Mouse (Mus musculus): ENCODE data around the gene Trmt13. TPM values are rescaled to one million over a fixed set of nuclear protein-coding genes. Genes with fewer than 3 reads are reported as not detected.

Trmt13 gene
- polyA plus RNA-seq, 1 experiment from 2014 or later: 25.4 TPM

DNA sequence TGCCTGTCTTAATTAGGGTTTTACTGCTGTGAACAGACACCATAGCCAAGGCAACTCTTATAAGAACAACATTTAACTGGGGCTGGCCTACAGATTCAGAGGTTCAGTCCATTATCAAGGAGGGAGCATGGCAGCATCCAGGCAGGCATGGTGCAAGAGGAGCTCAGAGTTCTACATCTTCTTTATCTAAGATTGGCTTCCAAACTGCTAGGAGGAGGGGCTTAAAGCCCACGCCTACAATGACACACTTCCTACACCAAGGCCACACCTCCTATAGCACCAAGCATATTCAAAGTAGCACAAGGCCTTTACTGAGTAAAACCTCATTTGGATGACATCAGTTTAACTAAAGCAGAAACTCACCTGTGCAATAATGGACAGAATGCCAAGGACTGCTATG, 25.6 kb upstream of the Trmt13 start:
- no peak for ATAC-seq (replicated peaks; ENCODE audit: insufficient number of reproducible peaks, low FRiP score, low TSS enrichment, low read depth)
- Histone ChIP-seq H3K27ac (replicated peaks; ENCODE audit: low read depth, low read length) (no peak overlapping the region), H3K4me2 (ENCODE audit: low read depth, low read length) (no peak overlapping the region), H3K4me3 (ENCODE audit: low read depth, low read length) (no peak overlapping the region), H3K9me3 (replicated peaks; ENCODE audit: control insufficient read depth, low read length) (no peaks in the 10 kb centered on the region), H3K4me1 (ENCODE audit: control insufficient read depth, insufficient read depth, low read length) (no peaks in the 10 kb centered on the region), H3K36me3 (replicated peaks; ENCODE audit: control insufficient read depth, insufficient read depth, low read depth, low read length) (peaks cover 6% of the 10 kb centered on the region), H3K9ac (replicated peaks; ENCODE audit: low read length) (no peak overlapping the region), H3K27me3 (ENCODE audit: control insufficient read depth, insufficient read depth, low read length) (no peaks in the 10 kb centered on the region)
- DNase-seq (ENCODE audit: low spot score): no peak
- WGBS: 91% methylated on average over 1 of the region's 1 CpGs

DNA sequence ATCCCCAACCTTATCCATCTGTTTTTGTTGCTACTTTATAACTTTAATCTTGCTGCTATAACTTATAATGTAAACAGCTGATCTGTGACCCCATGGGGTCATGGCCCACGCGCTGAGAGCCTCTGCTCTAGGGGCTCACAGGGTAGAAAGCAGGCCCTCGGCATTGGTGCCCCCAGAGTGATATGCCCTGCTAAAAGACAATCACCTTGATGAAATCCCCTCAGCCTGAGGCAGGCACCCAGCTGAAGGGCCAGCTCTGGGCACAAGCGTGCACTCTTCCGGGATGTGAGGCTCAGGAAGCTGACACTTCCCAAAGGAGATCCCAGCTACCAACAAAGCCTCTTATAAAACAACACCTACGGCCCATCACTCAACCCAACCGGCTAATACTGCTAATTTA, 24.2 kb upstream of the Trmt13 start:
- no peak overlapping the region for H3K27ac ChIP-seq (replicated peaks; ENCODE audit: low read depth, low read length)
- H3K4me2 ChIP-seq (ENCODE audit: low read depth, low read length): no peak overlapping the region
- H3K36me3 ChIP-seq (replicated peaks; ENCODE audit: control insufficient read depth, insufficient read depth, low read depth, low read length): peaks cover 6% of the 10 kb centered on the region
- no peaks in the 10 kb centered on the region for H3K9me3 ChIP-seq (replicated peaks; ENCODE audit: control insufficient read depth, low read length)
- WGBS: 92% methylated on average over 7 of the region's 7 CpGs
- ATAC-seq (replicated peaks; ENCODE audit: insufficient number of reproducible peaks, low FRiP score, low TSS enrichment, low read depth) (no peak), DNase-seq (ENCODE audit: low spot score) (no peak)
- H3K27me3 ChIP-seq (ENCODE audit: control insufficient read depth, insufficient read depth, low read length): no peaks in the 10 kb centered on the region
- no peak overlapping the region for H3K4me3 ChIP-seq (ENCODE audit: low read depth, low read length)
- H3K4me1 ChIP-seq (ENCODE audit: control insufficient read depth, insufficient read depth, low read length): no peaks in the 10 kb centered on the region
- H3K9ac ChIP-seq (replicated peaks; ENCODE audit: low read length): no peak overlapping the region

DNA sequence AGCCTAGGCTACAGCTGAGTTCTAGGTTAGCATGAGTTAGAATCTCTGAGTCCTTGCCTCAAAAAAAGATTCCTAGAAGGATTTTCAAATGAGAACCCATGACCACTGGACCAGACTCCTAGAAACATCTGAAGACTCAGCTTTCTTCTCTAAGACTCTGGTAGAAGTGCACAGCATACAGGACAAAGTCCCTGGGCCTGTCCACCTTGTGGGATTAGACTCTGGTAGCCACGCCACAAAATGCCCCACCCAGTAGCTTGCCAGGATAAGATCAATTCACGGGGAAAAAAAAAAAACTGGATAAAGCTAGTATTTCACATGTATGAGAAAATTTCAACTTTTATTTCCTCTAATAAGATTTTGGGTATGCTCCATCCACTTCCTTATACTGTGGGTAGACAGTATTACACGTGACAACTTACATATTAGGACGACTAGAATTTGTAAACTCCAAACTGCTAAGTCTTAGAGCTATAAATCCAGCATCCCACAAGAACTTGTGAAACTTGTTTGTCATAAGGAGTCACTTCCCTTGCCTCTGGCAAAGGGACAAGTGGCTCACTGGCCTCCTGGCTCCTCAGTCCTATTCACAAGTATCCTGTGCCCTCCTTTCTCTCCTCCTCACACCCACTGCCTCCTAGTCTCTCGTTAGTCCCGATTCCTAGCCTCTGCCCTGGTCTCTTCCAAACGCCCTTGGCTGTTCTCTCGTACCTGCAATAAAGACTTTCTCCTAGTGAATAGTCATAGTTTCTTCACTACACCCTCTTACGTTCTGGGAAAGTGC, 23.5 kb upstream of the Trmt13 start:
- Histone ChIP-seq H3K4me1 (ENCODE audit: control insufficient read depth, insufficient read depth, low read length) (no peaks in the 10 kb centered on the region), H3K27me3 (ENCODE audit: control insufficient read depth, insufficient read depth, low read length) (no peaks in the 10 kb centered on the region), H3K36me3 (replicated peaks; ENCODE audit: control insufficient read depth, insufficient read depth, low read depth, low read length) (peaks cover 6% of the 10 kb centered on the region), H3K27ac (replicated peaks; ENCODE audit: low read depth, low read length) (no peak overlapping the region), H3K9ac (replicated peaks; ENCODE audit: low read length) (no peak overlapping the region), H3K9me3 (replicated peaks; ENCODE audit: control insufficient read depth, low read length) (no peaks in the 10 kb centered on the region), H3K4me2 (ENCODE audit: low read depth, low read length) (no peak overlapping the region), H3K4me3 (ENCODE audit: low read depth, low read length) (no peak overlapping the region)
- ATAC-seq (replicated peaks; ENCODE audit: insufficient number of reproducible peaks, low FRiP score, low TSS enrichment, low read depth): no peak
- DNase-seq (ENCODE audit: low spot score): no peak
- 89% methylated on average over 9 of the region's 9 CpGs for WGBS

DNA sequence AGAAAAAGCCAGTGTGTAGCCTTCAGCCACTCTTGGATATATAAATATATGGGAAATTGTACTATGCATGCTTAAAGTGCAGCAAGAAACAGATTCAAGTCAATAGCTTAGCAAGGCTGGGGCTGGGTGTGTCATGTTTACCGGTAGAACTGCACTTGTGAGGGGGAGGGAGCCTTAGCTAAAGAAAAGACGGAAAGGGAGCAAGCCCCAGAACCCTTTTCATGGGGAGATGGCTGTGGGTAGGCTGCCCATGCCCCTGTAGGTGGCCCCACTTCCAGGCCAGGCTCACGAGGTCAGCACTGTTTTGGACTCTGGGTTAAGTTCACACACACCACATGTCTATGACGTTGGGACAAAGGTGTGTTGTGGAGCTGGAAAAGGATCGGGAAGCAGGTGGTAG, 21.4 kb upstream of the Trmt13 start:
- no peak overlapping the region for H3K9ac ChIP-seq (replicated peaks; ENCODE audit: low read length)
- H3K27ac ChIP-seq (replicated peaks; ENCODE audit: low read depth, low read length): no peak overlapping the region
- ATAC-seq (replicated peaks; ENCODE audit: insufficient number of reproducible peaks, low FRiP score, low TSS enrichment, low read depth): no peak
- H3K4me1 ChIP-seq (ENCODE audit: control insufficient read depth, insufficient read depth, low read length): no peaks in the 10 kb centered on the region
- no peak for DNase-seq (ENCODE audit: low spot score)
- H3K4me2 ChIP-seq (ENCODE audit: low read depth, low read length): no peak overlapping the region
- H3K36me3 ChIP-seq (replicated peaks; ENCODE audit: control insufficient read depth, insufficient read depth, low read depth, low read length): peaks cover 3% of the 10 kb centered on the region
- no peak overlapping the region for H3K4me3 ChIP-seq (ENCODE audit: low read depth, low read length)
- WGBS: 76% methylated on average over 5 of the region's 5 CpGs
- H3K9me3 ChIP-seq (replicated peaks; ENCODE audit: control insufficient read depth, low read length): no peaks in the 10 kb centered on the region
- no peaks in the 10 kb centered on the region for H3K27me3 ChIP-seq (ENCODE audit: control insufficient read depth, insufficient read depth, low read length)

DNA sequence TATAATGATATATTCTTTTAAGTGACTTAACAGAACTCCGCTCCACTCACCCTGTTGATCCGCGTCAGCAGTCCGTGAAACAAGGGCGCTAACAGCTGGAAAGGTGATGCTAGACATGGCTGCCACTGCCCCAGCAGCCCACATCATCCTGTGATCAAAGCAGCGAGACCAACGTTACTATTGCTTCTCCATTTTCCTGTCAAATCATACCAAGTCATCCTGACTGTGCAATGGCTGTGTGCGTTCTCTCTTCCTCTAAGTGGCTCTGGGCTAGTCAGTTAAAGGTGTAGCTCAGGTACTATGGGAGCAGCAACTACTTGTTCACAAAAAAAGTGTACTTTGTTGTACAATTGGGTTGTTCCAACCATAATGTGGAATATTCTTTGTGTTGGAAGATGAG, 20.5 kb upstream of the Trmt13 start:
- ATAC-seq (replicated peaks; ENCODE audit: insufficient number of reproducible peaks, low FRiP score, low TSS enrichment, low read depth): no peak
- H3K4me2 ChIP-seq (ENCODE audit: low read depth, low read length): no peak overlapping the region
- H3K4me1 ChIP-seq (ENCODE audit: control insufficient read depth, insufficient read depth, low read length): no peaks in the 10 kb centered on the region
- no peak for DNase-seq (ENCODE audit: low spot score)
- no peak overlapping the region for H3K4me3 ChIP-seq (ENCODE audit: low read depth, low read length)
- H3K27me3 ChIP-seq (ENCODE audit: control insufficient read depth, insufficient read depth, low read length): no peaks in the 10 kb centered on the region
- no peaks in the 10 kb centered on the region for H3K9me3 ChIP-seq (replicated peaks; ENCODE audit: control insufficient read depth, low read length)
- peaks cover 3% of the 10 kb centered on the region for H3K36me3 ChIP-seq (replicated peaks; ENCODE audit: control insufficient read depth, insufficient read depth, low read depth, low read length)
- 93% methylated on average over 8 of the region's 8 CpGs for WGBS
- no peak overlapping the region for H3K9ac ChIP-seq (replicated peaks; ENCODE audit: low read length)
- H3K27ac ChIP-seq (replicated peaks; ENCODE audit: low read depth, low read length): no peak overlapping the region

DNA sequence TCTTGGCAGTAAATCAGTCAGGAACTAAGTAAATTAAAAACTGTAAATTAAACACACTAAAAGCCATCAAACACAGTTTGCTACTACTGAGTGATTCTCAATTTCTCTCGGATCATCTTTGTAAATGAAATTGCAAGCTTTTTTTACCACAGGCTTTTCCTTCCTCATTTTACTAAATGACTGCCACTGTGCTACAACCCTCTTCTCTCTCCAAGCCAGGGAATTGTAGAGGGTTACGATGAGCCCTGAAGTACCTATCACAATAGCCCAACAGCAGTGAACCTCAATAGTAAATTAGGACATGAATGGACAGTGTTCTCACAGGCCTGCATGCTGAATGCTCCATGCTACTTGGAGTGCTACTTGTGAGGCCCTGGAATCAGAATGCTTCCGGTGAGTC, 19.7 kb upstream of the Trmt13 start:
- Histone ChIP-seq H3K27ac (replicated peaks; ENCODE audit: low read depth, low read length) (no peak overlapping the region), H3K27me3 (ENCODE audit: control insufficient read depth, insufficient read depth, low read length) (no peaks in the 10 kb centered on the region), H3K4me3 (ENCODE audit: low read depth, low read length) (no peak overlapping the region), H3K9ac (replicated peaks; ENCODE audit: low read length) (no peak overlapping the region), H3K36me3 (replicated peaks; ENCODE audit: control insufficient read depth, insufficient read depth, low read depth, low read length) (peaks cover 3% of the 10 kb centered on the region), H3K4me1 (ENCODE audit: control insufficient read depth, insufficient read depth, low read length) (no peaks in the 10 kb centered on the region), H3K4me2 (ENCODE audit: low read depth, low read length) (no peak overlapping the region), H3K9me3 (replicated peaks; ENCODE audit: control insufficient read depth, low read length) (no peaks in the 10 kb centered on the region)
- 91% methylated on average over 3 of the region's 3 CpGs for WGBS
- no peak for ATAC-seq (replicated peaks; ENCODE audit: insufficient number of reproducible peaks, low FRiP score, low TSS enrichment, low read depth)
- no peak for DNase-seq (ENCODE audit: low spot score)

DNA sequence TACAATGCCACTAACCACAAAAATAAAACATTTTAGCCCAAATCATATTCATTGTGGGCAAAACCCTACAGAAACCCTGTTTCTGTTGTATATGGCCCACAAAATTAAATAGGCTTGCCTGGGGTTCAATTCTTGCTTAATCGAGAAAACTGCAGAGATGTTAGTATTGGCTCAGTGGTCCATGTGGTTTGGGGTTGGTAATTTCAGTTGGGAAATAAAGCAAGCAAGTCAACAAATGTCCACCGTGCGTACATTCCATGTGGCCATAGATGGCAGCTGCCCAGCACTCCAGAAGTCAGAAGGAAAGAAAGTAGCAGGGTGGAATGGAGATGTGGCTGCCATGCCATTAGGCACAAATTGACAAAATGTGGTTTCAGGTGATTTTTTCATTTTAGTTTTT, 18.6 kb upstream of the Trmt13 start:
- H3K27ac ChIP-seq (replicated peaks; ENCODE audit: low read depth, low read length): no peak overlapping the region
- no peaks in the 10 kb centered on the region for H3K9me3 ChIP-seq (replicated peaks; ENCODE audit: control insufficient read depth, low read length)
- H3K4me2 ChIP-seq (ENCODE audit: low read depth, low read length): no peak overlapping the region
- no peak overlapping the region for H3K9ac ChIP-seq (replicated peaks; ENCODE audit: low read length)
- H3K4me1 ChIP-seq (ENCODE audit: control insufficient read depth, insufficient read depth, low read length): no peaks in the 10 kb centered on the region
- DNase-seq (ENCODE audit: low spot score) (no peak), ATAC-seq (replicated peaks; ENCODE audit: insufficient number of reproducible peaks, low FRiP score, low TSS enrichment, low read depth) (no peak)
- H3K36me3 ChIP-seq (replicated peaks; ENCODE audit: control insufficient read depth, insufficient read depth, low read depth, low read length): peaks cover 3% of the 10 kb centered on the region
- no peak overlapping the region for H3K4me3 ChIP-seq (ENCODE audit: low read depth, low read length)
- H3K27me3 ChIP-seq (ENCODE audit: control insufficient read depth, insufficient read depth, low read length): no peaks in the 10 kb centered on the region
- 94% methylated on average over 3 of the region's 3 CpGs for WGBS

DNA sequence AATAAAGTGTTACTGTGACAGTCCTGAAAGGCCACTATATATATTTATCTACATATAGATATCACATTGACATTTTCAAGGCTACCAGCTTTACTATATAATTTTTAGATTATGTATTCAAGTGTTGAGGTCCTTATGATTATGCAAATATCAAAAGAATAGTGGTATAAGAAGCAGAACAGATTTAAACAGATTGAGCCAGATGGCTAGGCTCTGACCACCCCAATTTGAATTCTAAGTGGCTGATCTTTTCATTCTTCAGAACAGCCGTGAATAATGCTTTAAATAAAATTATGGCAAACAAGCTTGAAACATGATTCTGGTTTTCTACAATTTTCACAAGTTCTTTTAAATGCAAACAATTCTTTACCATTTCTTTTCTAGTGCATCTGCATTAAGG, 17.1 kb upstream of the Trmt13 start:
- WGBS: 77% methylated on average over 1 of the region's 1 CpGs
- Histone ChIP-seq H3K9ac (replicated peaks; ENCODE audit: low read length) (no peak overlapping the region), H3K4me2 (ENCODE audit: low read depth, low read length) (no peak overlapping the region), H3K4me1 (ENCODE audit: control insufficient read depth, insufficient read depth, low read length) (no peaks in the 10 kb centered on the region), H3K27ac (replicated peaks; ENCODE audit: low read depth, low read length) (no peak overlapping the region), H3K36me3 (replicated peaks; ENCODE audit: control insufficient read depth, insufficient read depth, low read depth, low read length) (peaks cover 3% of the 10 kb centered on the region), H3K27me3 (ENCODE audit: control insufficient read depth, insufficient read depth, low read length) (no peaks in the 10 kb centered on the region), H3K4me3 (ENCODE audit: low read depth, low read length) (no peak overlapping the region), H3K9me3 (replicated peaks; ENCODE audit: control insufficient read depth, low read length) (no peaks in the 10 kb centered on the region)
- DNase-seq (ENCODE audit: low spot score) (no peak), ATAC-seq (replicated peaks; ENCODE audit: insufficient number of reproducible peaks, low FRiP score, low TSS enrichment, low read depth) (no peak)

All from embryonic facial prominence, embryonic 11.5 days (tissue).